Mouse (Mus musculus) effector memory CD4-positive, alpha-beta T cell, adult 7 months (primary cell): ENCODE measurements around the gene Trpv4. TPM values are rescaled to one million over a fixed set of nuclear protein-coding genes. Genes with fewer than 3 reads are reported as not detected.

Experiments
- polyA plus RNA-seq: library from polyadenylated mRNA; unstranded; fragments of 100-300 nt; shearing (Covaris generic); gene quantifications from one replicate; pipeline ENCODE4 v1.2.1, GENCODE M21; 2017

Gene Trpv4
- polyA plus RNA-seq: 0.33 TPM

GRCm38 (mm10) chr5:114658255-114658654, at the start of gene Trpv4:
Gene Trpv4 (minus strand): TSS chr5:114658421.

DNA sequence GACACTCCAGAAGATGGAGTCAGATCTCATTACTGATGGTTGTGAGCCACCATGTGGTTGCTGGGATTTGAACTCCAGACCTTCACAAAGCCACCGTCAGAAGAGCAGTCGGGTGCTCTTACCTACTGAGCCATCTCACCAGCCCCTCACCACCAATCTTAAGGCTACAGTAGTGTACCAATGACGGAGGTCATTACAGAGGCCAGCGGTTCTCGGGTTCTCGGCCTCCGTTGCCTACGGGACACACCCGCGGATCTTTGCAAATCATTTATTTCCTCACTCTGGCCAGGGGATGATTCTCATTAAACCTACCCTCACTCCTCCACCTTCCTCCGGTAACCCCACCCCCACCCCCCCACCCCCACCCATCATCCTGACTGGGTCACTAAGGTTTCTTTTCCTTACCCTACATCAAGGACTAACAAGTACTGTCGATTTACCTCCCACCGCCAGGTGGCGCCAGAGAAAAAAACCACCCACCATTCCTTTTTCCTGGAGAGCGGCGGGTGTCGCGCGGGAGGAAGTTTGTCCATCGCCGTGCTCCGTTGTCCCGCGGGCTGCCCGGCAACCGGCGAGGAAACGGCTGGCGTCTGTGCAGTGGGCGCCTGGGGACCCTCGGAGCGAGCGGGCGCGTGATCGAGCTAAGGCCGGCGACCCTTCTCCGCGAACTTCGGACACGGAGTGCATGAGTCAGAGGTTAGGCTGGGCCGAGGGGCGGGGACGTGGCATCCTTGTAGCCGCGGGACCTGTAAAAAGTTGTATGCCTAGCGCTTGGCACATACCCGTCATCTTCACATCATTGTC, 49.2 kb upstream of the Trpv4 start, which contains the start of gene Tchp:
Gene Tchp (plus strand): TSS at position 496 of the 804 bp plus-strand sequence.

GRCm38 (mm10) chr5:114690633-114691567, 32.7 kb upstream of the Trpv4 start, which contains the start of gene Gltp:
Gene Gltp (minus strand): TSS chr5:114690984.

Other genes with a start within 250 kb of the Trpv4 start
- gene Mmab, start 214.4 kb downstream of the Trpv4 start, polyA plus RNA-seq: 5.1 TPM
- 9.2 TPM for gene Mvk, start 214.2 kb downstream of the Trpv4 start, polyA plus RNA-seq
- 0.98 TPM for gene Fam222a, start 90.4 kb downstream of the Trpv4 start, polyA plus RNA-seq
- gene Gltp, start 32.6 kb upstream of the Trpv4 start, polyA plus RNA-seq: 103 TPM
- 15.8 TPM for gene Tchp, start 49.3 kb upstream of the Trpv4 start, polyA plus RNA-seq
- gene Ankrd13a, start 116.3 kb upstream of the Trpv4 start, polyA plus RNA-seq: 124 TPM
- 97.3 TPM for gene Git2, start 117.1 kb upstream of the Trpv4 start, polyA plus RNA-seq
- gene 1500011B03Rik, start 165.0 kb upstream of the Trpv4 start, polyA plus RNA-seq: 41.1 TPM
- not detected for gene 4930519G04Rik, start 195.2 kb upstream of the Trpv4 start, polyA plus RNA-seq
- gene Gm9936, start 200.3 kb upstream of the Trpv4 start, polyA plus RNA-seq: not detected
- gene Oasl2, start 238.5 kb upstream of the Trpv4 start, polyA plus RNA-seq: 19.3 TPM